In the genomic region with DNA sequence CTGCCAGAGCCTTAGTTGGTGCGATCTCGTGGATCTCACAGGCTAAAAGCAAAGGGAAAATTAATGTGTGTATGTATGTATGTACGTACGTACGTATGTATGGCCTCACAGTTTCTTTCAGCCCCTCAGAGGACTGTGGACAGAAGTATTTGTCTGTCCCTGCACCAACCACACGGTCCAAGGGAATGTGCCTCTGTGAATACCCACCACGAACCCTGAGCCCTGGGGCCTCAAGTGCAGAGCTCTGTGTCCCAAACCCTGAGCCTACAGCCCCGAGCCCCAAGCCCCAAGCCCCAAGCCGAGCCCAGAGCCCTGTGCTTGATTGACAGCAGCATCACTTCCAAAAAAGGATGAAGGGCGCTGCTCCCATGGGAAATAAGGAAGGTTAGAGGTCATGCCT, we compare ENCODE assay signal across 25 mouse cellular contexts. TPM values are rescaled to one million over a fixed set of nuclear protein-coding genes. Genes with fewer than 3 reads are reported as not detected.
"Had no signal": no experiment of that assay in that cellular context is flagged by ENCODE, and none has a peak within 500 bp of the region (broad histone marks: within the 10 kb centered on the region; RNA-seq: fewer than 3 reads in every experiment).

No protein-coding gene starts in this region.

- H3K36me3 ChIP-seq: lung, embryonic 15.5 days; midbrain, embryonic 13.5 days; neural tube, embryonic 12.5 days; stomach, embryonic 15.5 days had no signal

- H3K9me3 ChIP-seq: lung, embryonic 15.5 days; midbrain, embryonic 13.5 days; neural tube, embryonic 12.5 days; stomach, embryonic 15.5 days had no signal

- H3K4me1 ChIP-seq: megakaryocyte, embryonic 14.5 days; midbrain, embryonic 13.5 days; neural tube, embryonic 12.5 days; stomach, embryonic 15.5 days had no signal

- H3K4me2 ChIP-seq: lung, embryonic 15.5 days; midbrain, embryonic 11.5 days; midbrain, embryonic 13.5 days; neural tube, embryonic 12.5 days; stomach, embryonic 15.5 days had no signal

- ATAC-seq: lung, postnatal 0 days; midbrain, embryonic 13.5 days had no signal

- H3K4me3 ChIP-seq: lung, embryonic 15.5 days; megakaryocyte, embryonic 14.5 days; midbrain, embryonic 13.5 days; neural tube, embryonic 12.5 days; stomach, embryonic 15.5 days had no signal

- DNase-seq: lung, adult 2 months; lung, postnatal 14 days; lung, postnatal 36 days; right cerebral cortex, postnatal 14 days; thymus, adult 2 months; thymus, postnatal 25 days; thymus, postnatal 4 days had no signal

- H3K27ac ChIP-seq: liver, embryonic 14.5 days; lung, embryonic 15.5 days; macrophage; midbrain, embryonic 13.5 days; neural tube, embryonic 12.5 days; stomach, embryonic 15.5 days; stomach, postnatal 0 days had no signal

- H3K9ac ChIP-seq: liver, embryonic 14.5 days; lung, embryonic 15.5 days; midbrain, embryonic 13.5 days; neural tube, embryonic 12.5 days; stomach, embryonic 15.5 days had no signal

- H3K27me3 ChIP-seq: lung, embryonic 15.5 days; megakaryocyte, embryonic 14.5 days; midbrain, embryonic 13.5 days; neural tube, embryonic 12.5 days; stomach, embryonic 15.5 days had no signal

RNA-seq across cellular contexts. Expression of a gene that starts 1.0 kb away (rescaled TPM):
- total RNA-seq: megakaryocyte progenitor cell, adult 5-6 weeks; midbrain, postnatal 0 days; monocyte, adult 5-6 weeks; neutrophil, adult 5-6 weeks had no signal
- polyA plus RNA-seq: lung, adult 2 months; lung, postnatal 0 days; macrophage; midbrain, embryonic 11.5 days; midbrain, postnatal 0 days; spleen, adult 2 months; stomach, postnatal 0 days; thymus, adult 2 months; urinary bladder, adult 2 months had no signal

RNA-seq across cellular contexts. Expression of a gene that starts 17.9 kb away (rescaled TPM):
- total RNA-seq: megakaryocyte progenitor cell, adult 5-6 weeks; midbrain, postnatal 0 days; monocyte, adult 5-6 weeks; neutrophil, adult 5-6 weeks had no signal
- polyA plus RNA-seq: lung, adult 2 months; lung, embryonic 15.5 days; lung, postnatal 0 days; macrophage; midbrain, embryonic 11.5 days; midbrain, embryonic 13.5 days; midbrain, postnatal 0 days; neural tube, embryonic 12.5 days; neural tube, embryonic 14.5 days; spleen, adult 2 months; stomach, postnatal 0 days; thymus, adult 2 months; urinary bladder, adult 2 months had no signal

RNA-seq across cellular contexts. Expression of a gene that starts 26.7 kb away (rescaled TPM):
- total RNA-seq: megakaryocyte progenitor cell, adult 5-6 weeks; midbrain, postnatal 0 days; monocyte, adult 5-6 weeks; neutrophil, adult 5-6 weeks had no signal
- polyA plus RNA-seq: macrophage; midbrain, embryonic 11.5 days; midbrain, embryonic 13.5 days; neural tube, embryonic 14.5 days; testis, adult 2 months; urinary bladder, adult 2 months had no signal

RNA-seq across cellular contexts. Expression of a gene that starts 37.3 kb away (rescaled TPM):
- total RNA-seq: megakaryocyte progenitor cell, adult 5-6 weeks; midbrain, postnatal 0 days; monocyte, adult 5-6 weeks; neutrophil, adult 5-6 weeks had no signal
- polyA plus RNA-seq: liver, embryonic 14.5 days; lung, adult 2 months; lung, embryonic 15.5 days; lung, postnatal 0 days; macrophage; midbrain, embryonic 11.5 days; midbrain, embryonic 13.5 days; midbrain, postnatal 0 days; neural tube, embryonic 12.5 days; neural tube, embryonic 14.5 days; stomach, embryonic 15.5 days; stomach, postnatal 0 days; urinary bladder, adult 2 months had no signal
